Mouse (Mus musculus): ENCODE measurements around the gene Gpld1. TPM values are rescaled to one million over a fixed set of nuclear protein-coding genes. Genes with fewer than 3 reads are reported as not detected.

Gpld1 gene
- polyA plus RNA-seq, 1 experiment: 1.1 TPM

GRCm38 (mm10) chr13:24999538-24999937, 56.6 kb downstream of the Gpld1 start:
- TF ChIP-seq POLR2A (IDR thresholded peaks at IDR 0.05; ENCODE audit: low read depth, low read length) (no peak), CTCF (IDR thresholded peaks at IDR 0.05; ENCODE audit: borderline replicate concordance, insufficient read depth, low read length) (no peak)
- no peak overlapping the region for H3K27ac ChIP-seq (ENCODE audit: insufficient read depth, low read length)
- H3K4me1 ChIP-seq (ENCODE audit: control insufficient read depth, insufficient read depth, low read length): no peaks in the 10 kb centered on the region
- no peak overlapping the region for H3K4me3 ChIP-seq (ENCODE audit: insufficient read depth, low read length)

GRCm38 (mm10) chr13:25002965-25003364, 60.0 kb downstream of the Gpld1 start:
- Histone ChIP-seq H3K4me3 (ENCODE audit: insufficient read depth, low read length) (no peak overlapping the region), H3K27ac (ENCODE audit: insufficient read depth, low read length) (no peak overlapping the region), H3K4me1 (ENCODE audit: control insufficient read depth, insufficient read depth, low read length) (no peaks in the 10 kb centered on the region)
- no peak for TF ChIP-seq POLR2A (IDR thresholded peaks at IDR 0.05; ENCODE audit: low read depth, low read length)
- TF ChIP-seq CTCF (IDR thresholded peaks at IDR 0.05; ENCODE audit: borderline replicate concordance, insufficient read depth, low read length): no peak

GRCm38 (mm10) chr13:25007115-25007514, 64.2 kb downstream of the Gpld1 start:
- TF ChIP-seq POLR2A (IDR thresholded peaks at IDR 0.05; ENCODE audit: low read depth, low read length) (no peak), CTCF (IDR thresholded peaks at IDR 0.05; ENCODE audit: borderline replicate concordance, insufficient read depth, low read length) (no peak)
- Histone ChIP-seq H3K4me1 (ENCODE audit: control insufficient read depth, insufficient read depth, low read length) (no peaks in the 10 kb centered on the region), H3K4me3 (ENCODE audit: insufficient read depth, low read length) (no peak overlapping the region), H3K27ac (ENCODE audit: insufficient read depth, low read length) (no peak overlapping the region)

GRCm38 (mm10) chr13:25018316-25018715, 75.4 kb downstream of the Gpld1 start:
- H3K4me3 ChIP-seq (ENCODE audit: insufficient read depth, low read length): no peak overlapping the region
- no peak for TF ChIP-seq CTCF (IDR thresholded peaks at IDR 0.05; ENCODE audit: borderline replicate concordance, insufficient read depth, low read length)
- TF ChIP-seq POLR2A (IDR thresholded peaks at IDR 0.05; ENCODE audit: low read depth, low read length): no peak
- no peak overlapping the region for H3K27ac ChIP-seq (ENCODE audit: insufficient read depth, low read length)

GRCm38 (mm10) chr13:25019793-25020539, 77.0 kb downstream of the Gpld1 start, which contains the start of gene Mrs2:
Gene Mrs2 (minus strand): TSS chr13:25020379.
- TF ChIP-seq CTCF (IDR thresholded peaks at IDR 0.05; ENCODE audit: borderline replicate concordance, insufficient read depth, low read length): no peak
- peak; percentile 97 for TF ChIP-seq POLR2A (IDR thresholded peaks at IDR 0.05; ENCODE audit: low read depth, low read length)
- no peak within 1 kb of the TSS for H3K27ac ChIP-seq (ENCODE audit: insufficient read depth, low read length)
- peaks cover 4% of the 10 kb centered on the region for H3K4me1 ChIP-seq (ENCODE audit: control insufficient read depth, insufficient read depth, low read length)
- H3K4me3 ChIP-seq (ENCODE audit: insufficient read depth, low read length): peak within 1 kb of the TSS; percentile 71

More at GRCm38 (mm10) chr13:25018316-25018715, 75.4 kb downstream of the Gpld1 start:
- peaks cover 4% of the 10 kb centered on the region for H3K4me1 ChIP-seq (ENCODE audit: control insufficient read depth, insufficient read depth, low read length)

- Histone ChIP-seq H3K4me3 (ENCODE audit: insufficient read depth, low read length) (peak overlapping the region; percentile 23), H3K27ac (ENCODE audit: insufficient read depth, low read length) (no peak overlapping the region), H3K4me1 (ENCODE audit: control insufficient read depth, insufficient read depth, low read length) (peaks cover 4% of the 10 kb centered on the region)
- no peak for TF ChIP-seq POLR2A (IDR thresholded peaks at IDR 0.05; ENCODE audit: low read depth, low read length)
- no peak for TF ChIP-seq CTCF (IDR thresholded peaks at IDR 0.05; ENCODE audit: borderline replicate concordance, insufficient read depth, low read length)
These were observed 77.6 kb downstream of the Gpld1 start for GRCm38 (mm10) chr13:25020540-25020892.

- Histone ChIP-seq H3K4me3 (ENCODE audit: insufficient read depth, low read length) (no peak overlapping the region), H3K4me1 (ENCODE audit: control insufficient read depth, insufficient read depth, low read length) (peaks cover 4% of the 10 kb centered on the region), H3K27ac (ENCODE audit: insufficient read depth, low read length) (no peak overlapping the region)
- TF ChIP-seq POLR2A (IDR thresholded peaks at IDR 0.05; ENCODE audit: low read depth, low read length): no peak
- TF ChIP-seq CTCF (IDR thresholded peaks at IDR 0.05; ENCODE audit: borderline replicate concordance, insufficient read depth, low read length): no peak
These were observed 79.4 kb downstream of the Gpld1 start for GRCm38 (mm10) chr13:25022386-25022785.

- H3K4me1 ChIP-seq (ENCODE audit: control insufficient read depth, insufficient read depth, low read length): peaks cover 4% of the 10 kb centered on the region
- H3K4me3 ChIP-seq (ENCODE audit: insufficient read depth, low read length): no peak overlapping the region
- TF ChIP-seq POLR2A (IDR thresholded peaks at IDR 0.05; ENCODE audit: low read depth, low read length) (no peak), CTCF (IDR thresholded peaks at IDR 0.05; ENCODE audit: borderline replicate concordance, insufficient read depth, low read length) (no peak)
- no peak overlapping the region for H3K27ac ChIP-seq (ENCODE audit: insufficient read depth, low read length)
These were observed 80.2 kb downstream of the Gpld1 start for GRCm38 (mm10) chr13:25023129-25023528.

- H3K4me3 ChIP-seq (ENCODE audit: insufficient read depth, low read length): no peak overlapping the region
- TF ChIP-seq CTCF (IDR thresholded peaks at IDR 0.05; ENCODE audit: borderline replicate concordance, insufficient read depth, low read length): no peak
- no peak for TF ChIP-seq POLR2A (IDR thresholded peaks at IDR 0.05; ENCODE audit: low read depth, low read length)
- H3K4me1 ChIP-seq (ENCODE audit: control insufficient read depth, insufficient read depth, low read length): no peaks in the 10 kb centered on the region
- no peak overlapping the region for H3K27ac ChIP-seq (ENCODE audit: insufficient read depth, low read length)
These were observed 81.7 kb downstream of the Gpld1 start for GRCm38 (mm10) chr13:25024655-25025054.

GRCm38 (mm10) chr13:25026409-25027113, 83.6 kb downstream of the Gpld1 start:
- TF ChIP-seq POLR2A (IDR thresholded peaks at IDR 0.05; ENCODE audit: low read depth, low read length) (no peak), CTCF (IDR thresholded peaks at IDR 0.05; ENCODE audit: borderline replicate concordance, insufficient read depth, low read length) (no peak)
- no peak overlapping the region for H3K4me3 ChIP-seq (ENCODE audit: insufficient read depth, low read length)
- H3K27ac ChIP-seq (ENCODE audit: insufficient read depth, low read length): no peak overlapping the region
- no peaks in the 10 kb centered on the region for H3K4me1 ChIP-seq (ENCODE audit: control insufficient read depth, insufficient read depth, low read length)
